Comparison of ENCODE assay signal across 9 mouse cellular contexts in the genomic region with DNA sequence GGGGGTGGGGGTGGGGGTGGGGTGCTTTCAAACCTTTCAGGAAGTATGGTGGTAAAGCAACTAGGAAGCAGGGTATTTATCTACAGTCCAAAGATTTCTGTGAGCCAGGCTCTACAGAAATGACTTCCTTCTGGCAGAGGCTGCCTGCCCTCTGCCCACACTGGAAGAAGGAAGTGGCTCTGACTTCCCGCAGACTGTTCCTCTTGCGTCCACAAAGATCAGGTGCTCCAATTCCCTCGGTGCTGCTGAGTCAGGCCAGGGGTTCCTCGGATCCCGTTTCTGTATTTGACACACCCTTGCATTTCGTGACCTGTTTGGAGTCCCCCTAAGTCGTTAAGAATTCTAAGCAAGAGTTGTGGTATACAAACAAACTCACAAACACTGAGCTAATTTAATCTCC. TPM values are rescaled to one million over a fixed set of nuclear protein-coding genes. Genes with fewer than 3 reads are reported as not detected.
DNase-seq lines count a peak whose midpoint lies in the region; ATAC-seq and TF ChIP-seq lines count a peak whose summit lies in the region.
"Had no signal": no experiment of that assay in that cellular context is flagged by ENCODE, and none has a peak within 500 bp of the region (broad histone marks: within the 10 kb centered on the region; RNA-seq: fewer than 3 reads in every experiment).

No protein-coding gene starts in this region.

- no peak overlapping the region for H3K9ac ChIP-seq in heart, embryonic 14.5 days (ENCODE audit: low read length)
- H3K9ac ChIP-seq in lung, embryonic 14.5 days, result no peak overlapping the region
- no peak overlapping the region for H3K9ac ChIP-seq in stomach, embryonic 15.5 days

- DNase-seq in lung, adult 18-20 months, result peak; percentile 63 to 64
- DNase-seq in lung, adult 2 months, result no peak
- DNase-seq in lung, embryonic 14.5 days, result peak; percentile 39
- no peak for DNase-seq in Muller cell, postnatal 12 days (ENCODE audit: inconsistent ontology term)
- DNase-seq in urinary bladder, postnatal 10 days (ENCODE audit: low spot score), result no peak
- DNase-seq: cerebellum, postnatal 14 days; thymus, postnatal 4 days had no signal

- no peaks in the 10 kb centered on the region for H3K9me3 ChIP-seq in heart, embryonic 14.5 days (ENCODE audit: control insufficient read depth, low read length)
- no peaks in the 10 kb centered on the region for H3K9me3 ChIP-seq in lung, embryonic 14.5 days (ENCODE audit: low read depth, low read length)
- H3K9me3 ChIP-seq in stomach, embryonic 15.5 days, result no peaks in the 10 kb centered on the region

- peak overlapping the region; percentile 42 to 43; a peak in 3 of 4 replicates for H3K27ac ChIP-seq in heart, embryonic 14.5 days (replicated peaks in 1 of 2; ENCODE audit: control insufficient read depth in 1 of 2, insufficient read depth in 1 of 2, low read depth in 2 of 2, low read length in 2 of 2)
- peak overlapping the region; percentile 21; the same call in 1 of the 2 replicates for H3K27ac ChIP-seq in lung, embryonic 14.5 days (ENCODE audit: low read depth)
- peak overlapping the region; percentile 27 for H3K27ac ChIP-seq in stomach, embryonic 15.5 days

- TF ChIP-seq CTCF in lung, adult 2 months (IDR thresholded peaks at IDR 0.05; ENCODE audit: insufficient read depth, low read length), result no peak
- no peak for TF ChIP-seq CTCF in lung, embryonic 14.5 days (IDR thresholded peaks at IDR 0.05; ENCODE audit: low read depth)

- no peak overlapping the region for H3K4me2 ChIP-seq in heart, embryonic 14.5 days (ENCODE audit: low read length)
- H3K4me2 ChIP-seq in lung, embryonic 14.5 days, result no peak overlapping the region
- H3K4me2 ChIP-seq in stomach, embryonic 15.5 days, result no peak overlapping the region

- WGBS in lung, adult 2 months, result 18% methylated on average over 7 of the region's 7 CpGs
- WGBS in heart, embryonic 14.5 days, result 59% methylated on average over 7 of the region's 7 CpGs
- WGBS in lung, embryonic 14.5 days, result 56% methylated on average over 7 of the region's 7 CpGs
- 65% methylated on average over 7 of the region's 7 CpGs for WGBS in stomach, embryonic 15.5 days

- no peak overlapping the region for H3K4me3 ChIP-seq in lung, adult 2 months (replicated peaks; ENCODE audit: extremely low read depth, low read depth, low read length)
- H3K4me3 ChIP-seq in heart, embryonic 14.5 days (ENCODE audit: control insufficient read depth in 1 of 2, insufficient read depth in 1 of 2, low read depth in 1 of 2, low read length in 2 of 2), result no peak overlapping the region
- H3K4me3 ChIP-seq in lung, embryonic 14.5 days (ENCODE audit: low read depth, low read length), result no peak overlapping the region
- H3K4me3 ChIP-seq in stomach, embryonic 15.5 days (replicated peaks), result no peak overlapping the region

- ATAC-seq in heart, embryonic 14.5 days (ENCODE audit: insufficient number of reproducible peaks, insufficient read depth, low FRiP score, low read depth), result 0 out of 2 replicates have a peak, but pooled peaks have one; percentile 32
- no peak for ATAC-seq in lung, embryonic 14.5 days (ENCODE audit: insufficient read depth)
- ATAC-seq in stomach, embryonic 15.5 days (ENCODE audit: insufficient read depth, low FRiP score, low read depth), result no peak

- H3K27me3 ChIP-seq in heart, embryonic 14.5 days (ENCODE audit: control insufficient read depth, insufficient read depth, low read length), result no peaks in the 10 kb centered on the region
- H3K27me3 ChIP-seq in lung, embryonic 14.5 days (ENCODE audit: insufficient read depth, low read length), result no peaks in the 10 kb centered on the region
- no peaks in the 10 kb centered on the region for H3K27me3 ChIP-seq in stomach, embryonic 15.5 days (replicated peaks)

- H3K4me1 ChIP-seq in lung, adult 2 months (ENCODE audit: control insufficient read depth, insufficient read depth, low read length), result peaks cover 8% of the 10 kb centered on the region
- H3K4me1 ChIP-seq in heart, embryonic 14.5 days (ENCODE audit: control insufficient read depth in 2 of 2, insufficient read depth in 2 of 2, low read length in 2 of 2), result peaks cover 0 to 2% of the 10 kb centered on the region in 2 experiments; a peak in 2 of 4 replicates
- no peaks in the 10 kb centered on the region; the same call in 1 of the 2 replicates for H3K4me1 ChIP-seq in lung, embryonic 14.5 days (ENCODE audit: insufficient read depth)
- peaks cover 9% of the 10 kb centered on the region; the same call in 1 of the 2 replicates for H3K4me1 ChIP-seq in stomach, embryonic 15.5 days

- peaks cover 29% of the 10 kb centered on the region for H3K36me3 ChIP-seq in heart, embryonic 14.5 days (ENCODE audit: control insufficient read depth, insufficient read depth, low read length)
- peaks cover 27% of the 10 kb centered on the region; the same call in 1 of the 2 replicates for H3K36me3 ChIP-seq in lung, embryonic 14.5 days (ENCODE audit: insufficient read depth)
- H3K36me3 ChIP-seq in stomach, embryonic 15.5 days, result peaks cover 6% of the 10 kb centered on the region; the same call in 1 of the 2 replicates

- no peak for TF ChIP-seq POLR2A in lung, adult 2 months (IDR thresholded peaks at IDR 0.05; ENCODE audit: borderline replicate concordance, extremely low read depth, low read depth, low read length)

RNA-seq across cellular contexts. Expression of a gene that starts 11.7 kb away (rescaled TPM):
- 23.5 and 26.8 TPM in 2 replicates for polyA plus RNA-seq in lung, adult 2 months (2012; rRNA removed)
- 4.3 and 6.1 TPM in 2 replicates for polyA plus RNA-seq in heart, embryonic 14.5 days (2014; fragmentation: Nextera tagmentation; extraction: Ambion mirVana)
- 10.3 and 15.7 TPM in 2 replicates for polyA plus RNA-seq in lung, embryonic 14.5 days (2014; fragmentation: Nextera tagmentation; extraction: Ambion mirVana)
- 16.5 and 17.4 TPM in 2 replicates for polyA plus RNA-seq in stomach, embryonic 15.5 days (2015; fragmentation: Nextera tagmentation; extraction: Ambion mirVana)

RNA-seq across cellular contexts. Expression of a gene that starts 23.3 kb away (rescaled TPM):
- 15.3 and 19.0 TPM in 2 replicates for polyA plus RNA-seq in lung, adult 2 months (2012; rRNA removed)
- polyA plus RNA-seq in heart, embryonic 14.5 days (2014; fragmentation: Nextera tagmentation; extraction: Ambion mirVana), result 41.1 and 44.2 TPM in 2 replicates
- 103 and 112 TPM in 2 replicates for polyA plus RNA-seq in lung, embryonic 14.5 days (2014; fragmentation: Nextera tagmentation; extraction: Ambion mirVana)
- 99.1 and 99.2 TPM in 2 replicates for polyA plus RNA-seq in stomach, embryonic 15.5 days (2015; fragmentation: Nextera tagmentation; extraction: Ambion mirVana)

Comparison
In these comparisons a context has a peak if more than half of its experiments do, and no peak if none do; other contexts are left out.
1. DNase-seq: peak in lung, adult 18-20 months (2 of 2) and lung, embryonic 14.5 days (single experiment); none in lung, adult 2 months (single experiment), Muller cell, postnatal 12 days (single experiment) and urinary bladder, postnatal 10 days (single experiment).
2. Peak in every context shown above with its lines, with median percentiles within 50 percentile points of each other: H3K27ac ChIP-seq.